Mouse (Mus musculus) right cerebral cortex, postnatal 10 days (tissue): ENCODE measurements around the gene Spocd1.

Experiments
- DNase-seq, 2 experiments: peaks; one replicate each; pipeline ENCODE4 v3.0.0; 2021; ENCODE audit warnings: low spot score in 2 of 2

Gene Spocd1

DNA sequence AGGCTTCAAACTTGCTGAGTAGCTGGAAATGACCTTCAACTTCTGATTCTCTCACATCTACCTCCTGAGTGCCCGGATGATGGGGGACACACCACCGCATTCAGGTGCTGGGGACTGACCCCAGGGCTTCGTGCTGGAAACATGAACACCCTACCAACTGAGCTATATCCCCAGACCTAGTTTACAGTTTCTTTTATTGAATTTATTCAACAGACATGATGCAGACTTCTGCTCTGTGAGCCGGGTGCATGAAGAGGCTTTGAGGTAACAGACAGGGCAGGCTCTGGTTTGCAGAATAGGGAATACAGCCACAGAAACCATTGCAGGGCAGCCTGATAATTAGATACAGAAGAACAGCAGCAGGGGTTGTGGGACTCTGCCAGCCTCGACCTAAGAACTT, 10.6 kb upstream of the Spocd1 start:
- DNase-seq = no peak

DNA sequence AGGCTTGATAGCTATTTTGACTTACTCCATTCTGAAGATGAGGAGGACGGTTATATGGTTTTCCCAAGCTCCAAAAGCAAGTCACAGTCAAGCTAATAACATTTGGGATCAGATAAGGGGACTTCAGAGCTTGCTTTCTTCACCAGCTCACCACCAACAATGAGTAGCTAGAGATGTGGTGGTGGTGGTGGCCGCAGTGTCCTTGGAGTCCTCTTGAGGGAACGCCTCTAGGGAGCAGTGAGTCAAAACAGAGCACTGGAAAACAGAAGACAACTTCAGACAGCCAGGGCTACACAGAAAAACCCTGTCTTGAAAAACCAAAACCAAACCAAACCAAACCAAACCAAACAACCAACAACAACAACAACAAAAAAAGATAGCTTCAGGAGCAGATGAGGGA, 10.1 kb upstream of the Spocd1 start:
- DNase-seq = no peak

DNA sequence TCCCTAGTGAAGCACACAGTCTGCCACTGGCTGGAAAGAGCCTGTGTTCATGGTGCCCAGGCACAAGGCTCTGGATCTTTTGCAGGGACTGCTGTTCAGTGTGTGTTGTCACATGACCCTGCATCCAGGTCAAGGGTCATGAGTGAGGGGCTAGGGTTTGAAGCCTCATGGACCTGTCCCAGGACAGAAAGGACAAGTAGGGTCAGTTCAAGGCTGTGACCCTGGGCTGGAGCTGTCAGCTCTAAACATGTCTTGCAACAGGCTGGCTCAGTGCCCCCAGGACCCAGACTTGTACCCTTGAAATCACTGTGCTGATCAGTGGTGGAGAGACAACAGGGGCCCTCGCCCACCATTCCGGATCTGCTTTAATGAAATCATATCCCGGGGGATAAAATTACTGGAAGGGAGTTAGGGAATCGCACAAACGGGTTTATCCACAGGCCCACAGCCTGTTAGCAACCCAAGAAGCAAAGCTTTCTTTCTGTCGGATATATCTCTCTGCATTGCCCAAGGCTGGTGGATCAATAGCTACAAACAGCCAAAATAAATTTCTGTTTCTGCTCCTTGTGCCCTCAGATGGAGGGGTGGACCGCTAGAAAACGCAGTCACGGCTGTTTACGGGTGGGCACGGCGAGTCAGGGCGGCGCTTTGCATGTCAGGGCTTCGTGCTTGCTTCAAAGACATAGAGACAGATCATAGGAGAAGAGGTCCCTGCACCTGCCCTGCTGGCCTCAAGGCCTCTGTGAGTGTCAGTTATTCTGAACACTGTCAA, 8.3 kb upstream of the Spocd1 start:
- no peak for DNase-seq

DNA sequence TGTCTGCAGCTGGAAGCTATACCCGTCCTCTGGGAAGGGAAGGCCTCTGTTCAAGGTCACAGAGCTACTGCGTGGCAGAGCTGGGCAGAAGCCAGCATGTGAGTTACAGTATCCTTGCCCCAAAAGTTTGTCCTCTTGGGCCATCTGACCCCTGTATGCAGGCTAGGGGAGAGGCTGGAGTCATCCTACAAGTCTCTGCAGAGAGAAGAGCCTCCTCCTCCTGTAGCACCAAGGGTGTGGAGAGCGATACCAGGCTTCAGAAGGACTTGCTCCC, 7.8 kb upstream of the Spocd1 start:
- DNase-seq = no peak

DNA sequence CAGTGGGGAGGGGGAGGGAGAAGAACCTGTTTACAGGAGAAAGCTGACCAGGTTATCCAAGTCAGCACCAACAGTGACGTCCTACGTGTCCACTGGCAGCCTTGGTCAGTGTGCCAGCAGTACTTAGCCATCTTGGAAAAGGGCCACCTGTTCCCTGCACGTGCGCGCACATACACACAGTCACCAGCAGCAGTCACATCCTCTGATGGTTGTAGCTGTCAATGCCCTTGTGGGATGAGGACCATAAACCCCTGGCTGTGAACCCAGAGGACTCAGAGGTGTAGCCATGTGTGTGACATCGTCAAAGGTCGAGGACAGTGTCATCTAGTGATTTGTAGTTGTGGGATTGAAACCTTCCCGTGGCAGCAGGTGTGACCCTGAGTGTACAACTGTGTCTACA, 4.9 kb upstream of the Spocd1 start:
- DNase-seq = no peak

DNA sequence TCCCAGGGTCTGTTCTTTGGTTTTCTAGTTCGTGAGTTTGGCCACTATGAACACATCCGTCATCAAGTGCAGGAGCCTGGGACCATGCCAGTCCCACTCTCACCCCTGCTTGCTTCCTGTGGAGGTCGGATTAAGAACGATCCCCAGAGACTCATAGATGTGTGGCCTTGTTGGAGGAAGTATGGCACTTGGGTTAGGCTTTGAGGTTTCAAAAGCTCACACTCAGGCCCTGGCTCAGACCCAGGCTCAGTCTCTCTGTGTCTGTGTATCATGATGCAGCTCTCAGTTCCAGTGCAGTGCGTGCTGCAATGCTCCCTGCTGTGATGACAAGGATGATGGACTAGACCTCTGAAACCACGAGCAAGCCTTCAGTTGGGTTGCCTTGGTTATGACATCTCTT, 4.4 kb upstream of the Spocd1 start:
- DNase-seq = no peak

DNA sequence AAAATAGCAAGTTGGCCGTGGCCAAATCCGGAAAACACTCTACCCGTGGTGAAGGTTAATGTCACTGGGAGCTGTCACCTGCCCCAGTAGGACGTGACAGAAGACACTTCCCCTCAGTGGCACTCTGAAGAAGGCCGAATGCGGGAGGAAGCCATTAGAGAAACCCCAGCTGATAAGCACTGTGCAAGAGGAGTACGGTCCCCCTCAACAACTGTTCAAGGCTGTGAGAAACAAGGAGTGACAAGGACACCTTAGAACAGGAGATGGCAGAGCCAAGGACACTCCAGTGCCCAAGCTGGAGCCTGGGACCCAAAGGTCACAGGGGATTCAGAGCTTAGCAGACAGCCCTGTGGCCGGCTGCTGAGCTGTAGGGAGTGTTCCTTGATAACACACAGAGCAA, 2.5 kb upstream of the Spocd1 start:
- DNase-seq = no peak

DNA sequence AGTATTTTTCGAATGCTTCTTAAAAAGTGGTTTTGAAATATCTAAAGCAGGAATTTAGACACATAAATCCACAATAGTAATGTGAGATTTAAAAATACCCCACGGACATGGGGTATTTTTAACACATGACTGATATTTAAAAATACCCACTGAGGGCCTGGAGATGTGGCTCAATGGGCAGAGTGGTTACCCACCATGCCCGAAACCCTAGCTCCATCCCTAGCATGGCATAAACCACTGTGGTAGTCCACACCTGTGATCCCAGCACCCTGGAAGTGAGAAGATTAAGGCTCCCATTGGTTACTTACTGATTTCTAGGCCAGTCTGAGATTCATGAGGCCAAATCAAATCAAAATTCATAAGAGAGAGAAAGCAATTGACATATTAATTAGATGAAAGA, 2.0 kb upstream of the Spocd1 start:
- no peak for DNase-seq

DNA sequence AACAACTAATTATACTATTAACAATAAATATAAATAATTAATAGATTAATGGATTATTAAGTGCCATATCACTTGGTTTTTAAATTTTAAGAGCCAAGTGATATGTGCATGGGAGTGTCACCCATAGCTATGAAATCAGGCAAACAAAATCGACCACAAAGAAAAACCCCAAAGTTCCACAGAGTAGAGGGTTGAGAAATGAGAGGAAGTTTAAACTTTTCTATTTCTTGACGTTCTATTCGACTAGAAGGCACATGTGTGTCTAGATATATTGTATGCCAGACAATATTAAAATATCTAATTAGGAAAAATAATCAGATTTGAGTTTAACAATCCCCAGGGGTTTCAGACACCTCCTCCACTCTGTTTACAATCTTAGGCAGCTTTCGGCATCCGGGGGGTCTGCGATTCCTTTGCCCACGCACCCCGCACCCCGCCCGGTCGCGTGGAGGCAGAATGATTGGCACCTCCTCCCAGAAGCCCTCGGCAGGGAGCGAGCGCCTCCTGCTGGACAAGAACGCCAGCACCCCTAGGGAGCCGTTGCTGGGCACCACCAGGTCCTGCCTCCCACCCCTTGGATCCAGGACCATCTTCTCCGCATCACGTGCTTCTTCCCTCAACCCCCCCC, 811 bp upstream of the Spocd1 start:
- DNase-seq = peak; percentile 65 to 84

DNA sequence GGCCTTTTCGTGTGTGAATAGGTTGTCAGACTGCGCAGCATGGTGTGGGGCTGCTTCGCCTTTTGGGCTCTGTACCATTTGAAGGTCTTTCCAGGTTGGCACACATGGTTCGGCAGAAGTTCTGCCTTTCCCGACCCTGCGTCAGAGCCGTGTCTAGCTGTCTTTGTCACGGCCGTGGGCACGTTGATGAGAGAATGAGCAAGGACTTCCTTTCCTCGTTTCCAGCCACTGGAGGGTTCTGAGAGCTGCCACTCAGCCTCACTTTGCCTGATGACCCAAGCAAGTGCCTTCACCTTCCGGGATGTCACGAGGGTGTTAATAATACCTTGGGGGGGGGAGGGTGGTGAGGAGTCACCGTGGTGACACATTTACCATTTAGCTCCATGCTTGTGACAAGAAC, 4.6 kb downstream of the Spocd1 start:
- DNase-seq = no peak

DNA sequence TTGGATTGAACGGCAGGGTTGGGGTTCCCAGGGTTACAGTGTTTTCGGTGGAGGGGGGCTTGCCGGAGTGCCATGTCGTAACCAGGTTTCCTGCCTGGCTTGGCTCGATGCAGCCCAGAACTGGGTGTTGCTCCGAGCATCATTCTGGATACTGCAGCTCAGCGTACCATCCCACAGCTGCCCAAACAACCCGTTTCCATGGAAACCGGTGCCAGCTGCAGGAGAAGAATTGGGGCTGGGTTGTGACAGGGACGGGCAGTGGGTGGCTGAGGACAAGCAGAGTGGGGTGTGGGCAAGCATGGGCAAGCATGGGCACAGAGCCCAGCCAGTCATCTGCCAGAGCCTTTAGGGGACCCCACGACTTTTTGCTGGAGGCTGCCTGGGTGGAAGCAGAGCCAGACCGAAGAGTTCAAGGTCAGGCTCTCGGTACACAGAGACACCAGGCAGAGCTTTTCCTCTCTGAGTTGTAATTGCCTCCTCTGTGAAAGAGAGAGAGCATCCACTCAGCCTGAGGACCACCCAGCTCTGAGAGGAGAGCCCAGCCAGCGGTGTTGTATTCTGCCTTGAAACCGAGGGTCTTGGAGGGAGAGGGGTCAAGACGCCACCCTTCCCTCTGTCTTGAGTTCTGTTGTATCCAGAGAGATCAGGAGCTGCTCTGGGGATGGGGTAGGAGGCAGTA, 5.3 kb downstream of the Spocd1 start:
- peak; percentile 70 to 81 for DNase-seq

DNA sequence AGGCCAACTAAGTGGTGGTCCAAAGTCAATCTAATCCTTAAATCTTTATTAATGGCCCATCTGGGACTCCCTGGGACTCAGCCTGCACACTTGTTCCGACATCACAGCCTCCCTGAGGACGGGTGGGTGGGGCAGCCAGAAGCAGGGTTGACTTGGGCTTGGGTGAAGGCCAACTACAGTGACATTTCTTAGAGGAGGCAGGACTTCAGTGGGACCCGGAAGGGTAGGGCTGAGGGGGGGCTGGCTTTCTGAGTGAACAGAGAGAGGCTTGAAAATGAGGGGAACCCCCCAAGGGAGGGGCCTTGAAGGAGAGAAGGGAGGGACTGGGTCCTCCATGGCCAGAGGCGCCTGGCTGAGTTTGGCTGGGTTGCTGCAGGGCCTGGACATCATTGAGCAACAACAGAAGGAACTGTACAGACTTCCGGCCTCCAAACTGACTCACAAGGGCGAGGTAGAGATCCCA, 22.3 kb downstream of the Spocd1 start:
- no peak for DNase-seq

DNA sequence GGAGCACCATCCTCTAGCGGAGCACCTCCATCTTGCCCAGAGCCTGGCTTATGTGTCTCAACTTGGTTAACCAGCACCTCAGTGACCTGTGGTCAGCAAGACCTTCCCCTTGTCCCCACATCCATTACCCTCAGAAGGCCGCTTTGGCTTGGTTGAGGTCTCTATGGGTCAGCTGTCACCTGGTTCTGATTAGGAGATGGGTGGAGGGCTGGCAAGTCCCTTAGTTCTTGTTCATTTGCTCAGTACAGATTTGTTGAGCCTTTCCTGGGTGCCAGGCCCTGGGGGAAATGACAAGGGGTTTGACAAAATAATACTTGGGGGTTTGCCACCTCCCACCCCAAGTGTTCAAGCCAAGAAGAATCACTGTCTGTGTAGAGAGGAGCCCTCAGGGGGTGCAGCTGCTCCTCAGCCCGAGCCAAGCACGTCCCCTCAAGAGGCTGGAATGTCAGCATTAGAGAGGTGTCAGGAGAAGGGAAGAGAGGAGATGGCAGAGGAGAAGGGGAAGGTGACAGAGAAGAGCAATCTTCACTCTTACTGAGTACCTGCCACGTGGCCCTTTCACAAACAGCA, 23.3 kb downstream of the Spocd1 start:
- no peak for DNase-seq

DNA sequence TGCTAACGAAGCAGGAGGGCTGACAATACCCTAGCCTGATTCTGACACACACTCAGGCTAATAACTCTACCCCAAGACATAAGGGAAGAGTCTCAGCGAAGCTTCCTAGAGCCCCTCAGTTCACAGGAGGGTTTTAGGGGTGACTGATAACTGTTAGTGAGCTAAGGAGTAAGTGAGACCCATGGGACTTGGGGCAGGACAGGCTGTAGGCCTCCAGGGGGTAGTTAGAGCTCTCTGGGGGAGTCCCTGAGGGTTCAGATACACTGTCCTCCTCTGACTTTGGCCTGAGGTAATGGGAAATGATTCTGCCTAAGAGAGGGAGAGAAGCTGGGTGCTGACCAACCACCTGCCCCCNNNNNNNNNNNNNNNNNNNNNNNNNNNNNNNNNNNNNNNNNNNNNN, 25.5 kb downstream of the Spocd1 start:
- no peak for DNase-seq

DNA sequence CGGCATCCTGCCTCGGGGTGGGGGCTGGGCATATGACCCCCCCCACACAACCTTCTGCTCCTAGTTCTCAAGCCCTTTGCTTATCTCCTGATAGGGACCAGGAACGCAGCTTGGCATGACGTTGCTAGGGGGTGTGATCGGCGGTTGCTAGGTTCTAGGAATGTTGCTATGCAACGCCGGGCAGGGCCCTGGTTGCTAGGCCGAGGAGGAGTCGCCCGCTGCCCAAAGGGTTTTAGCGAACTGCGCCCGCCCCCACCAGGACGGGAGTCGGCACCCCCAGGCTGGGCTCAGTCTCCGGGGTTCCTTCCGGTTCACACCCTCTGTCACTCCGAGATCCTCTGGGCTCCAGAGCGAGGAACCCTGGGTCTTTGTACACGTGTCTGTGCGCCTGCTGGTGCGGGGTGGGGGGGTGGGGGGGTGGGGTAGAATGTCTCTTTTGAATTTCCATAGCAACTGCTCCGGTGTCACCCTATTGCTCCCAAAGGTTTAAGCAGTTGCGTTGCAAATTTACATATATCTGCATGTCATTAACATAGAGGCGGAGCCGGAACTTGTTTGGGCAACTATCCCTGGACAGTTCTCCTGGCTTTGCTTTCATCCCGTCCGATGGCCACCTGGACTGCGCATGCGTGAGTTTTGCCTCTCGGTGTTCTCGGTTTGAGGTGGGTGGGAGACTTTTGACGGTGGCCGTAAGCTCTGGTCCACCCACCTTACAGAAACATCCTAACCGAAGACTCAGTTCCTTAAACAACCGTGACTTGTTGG, 31.3 kb downstream of the Spocd1 start:
- DNase-seq = peak; percentile 90 to 94

DNA sequence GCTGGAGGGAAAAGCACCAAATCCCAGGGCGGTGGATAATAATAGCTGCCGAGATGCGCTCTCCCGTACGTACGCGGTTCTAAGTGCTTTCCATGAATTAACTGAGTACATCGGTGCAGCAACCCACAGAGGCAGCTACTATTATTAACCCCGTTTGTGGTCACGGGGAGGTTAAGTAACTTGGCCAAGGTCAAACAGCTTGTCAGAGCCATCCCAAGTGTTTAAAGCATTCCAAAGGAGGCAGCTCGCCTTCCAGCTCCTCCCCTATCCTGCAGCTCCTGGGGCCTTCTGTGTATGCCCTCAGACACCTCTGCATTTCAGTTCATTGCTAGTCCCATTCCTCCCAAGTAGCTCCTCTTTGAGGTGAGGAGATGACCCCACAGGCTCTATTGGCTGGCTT, 36.2 kb downstream of the Spocd1 start:
- no peak for DNase-seq

DNA sequence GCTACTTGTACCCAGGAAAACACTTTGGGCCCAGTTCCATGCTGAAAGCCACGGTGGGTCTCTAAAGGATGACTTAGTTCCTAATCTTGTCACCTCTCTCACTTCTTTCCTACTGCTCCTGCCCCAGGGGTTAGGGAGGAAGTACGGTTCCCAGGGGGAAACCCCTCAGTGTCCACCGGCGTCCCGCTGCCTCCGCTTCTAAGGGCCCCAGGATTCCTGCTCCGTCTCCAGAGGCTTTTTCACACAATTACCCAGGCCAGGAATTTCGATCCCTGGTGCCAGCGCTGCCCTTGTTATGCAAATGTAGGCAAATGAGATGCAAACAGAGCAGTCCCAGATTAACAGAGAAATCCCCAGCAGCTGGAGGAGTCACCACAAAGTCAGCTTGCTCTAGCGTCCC, 37.2 kb downstream of the Spocd1 start:
- DNase-seq = peak; percentile 75 to 80

DNA sequence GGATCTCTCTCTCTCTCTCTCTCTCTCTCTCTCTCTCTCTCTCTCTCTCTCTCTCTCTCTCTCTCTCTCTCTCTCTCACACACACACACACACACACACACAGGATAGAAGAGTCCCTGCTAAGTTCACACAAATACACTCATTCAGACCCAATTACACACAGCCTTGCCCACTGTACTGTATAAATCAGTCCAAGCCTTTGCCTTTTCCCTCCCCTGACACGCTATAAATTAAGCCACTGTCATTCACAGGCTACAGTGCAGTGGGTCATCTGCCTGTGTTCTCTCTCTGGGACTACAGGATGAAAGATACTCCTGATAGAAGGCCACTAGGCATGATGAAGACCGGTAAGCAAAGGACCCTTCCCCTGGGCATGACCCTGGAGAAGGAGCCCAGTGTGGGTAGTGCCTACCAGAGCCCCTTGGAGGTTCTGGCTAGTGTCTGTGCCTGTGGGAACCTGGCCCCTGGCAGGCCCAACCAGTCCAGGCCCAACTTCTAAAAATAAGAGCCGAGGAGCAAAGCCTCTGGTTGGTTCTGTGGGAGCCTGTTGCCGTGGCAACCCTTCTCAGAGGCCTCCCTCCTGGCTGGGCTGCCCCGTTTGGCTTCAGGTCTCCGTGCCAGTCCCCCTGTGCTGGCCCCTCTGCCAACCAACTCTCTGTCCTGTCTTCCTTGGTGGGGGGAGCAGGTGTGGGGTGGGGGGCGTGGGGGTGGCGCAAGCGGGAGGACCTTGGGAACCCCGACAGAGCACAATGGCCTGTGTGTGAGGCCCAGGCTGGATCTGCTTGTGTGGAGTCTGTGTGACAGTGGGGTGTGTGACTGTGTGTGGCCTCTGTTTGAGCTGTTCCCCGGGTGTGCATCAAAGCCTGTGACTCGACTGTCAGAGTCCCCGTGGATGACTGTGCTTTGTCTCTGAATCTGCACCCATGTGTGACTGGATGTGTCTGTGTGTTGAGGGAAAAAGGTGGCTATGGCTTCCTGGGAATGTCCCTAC, 38.3 kb downstream of the Spocd1 start:
- DNase-seq = peak; percentile 89 to 94

DNA sequence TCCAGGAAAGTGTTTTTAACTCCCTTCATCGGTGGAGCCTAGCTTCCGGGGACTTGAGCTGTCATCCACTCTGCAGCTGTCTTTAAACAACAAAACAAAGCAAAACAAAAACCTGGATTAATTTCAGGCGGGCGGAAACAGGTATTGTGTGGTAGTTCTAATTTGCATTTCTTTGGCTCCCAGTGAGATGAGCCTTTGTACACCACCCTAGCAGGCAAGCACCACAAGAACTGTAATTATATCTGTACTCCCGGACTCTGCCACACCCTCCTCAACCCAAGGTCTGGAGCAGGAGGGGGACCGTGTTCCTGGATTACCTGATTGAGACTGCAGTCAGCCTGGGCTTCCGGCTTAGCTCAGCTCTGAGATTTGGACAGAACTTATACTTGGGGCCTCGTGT, 41.1 kb downstream of the Spocd1 start:
- DNase-seq = no peak

DNA sequence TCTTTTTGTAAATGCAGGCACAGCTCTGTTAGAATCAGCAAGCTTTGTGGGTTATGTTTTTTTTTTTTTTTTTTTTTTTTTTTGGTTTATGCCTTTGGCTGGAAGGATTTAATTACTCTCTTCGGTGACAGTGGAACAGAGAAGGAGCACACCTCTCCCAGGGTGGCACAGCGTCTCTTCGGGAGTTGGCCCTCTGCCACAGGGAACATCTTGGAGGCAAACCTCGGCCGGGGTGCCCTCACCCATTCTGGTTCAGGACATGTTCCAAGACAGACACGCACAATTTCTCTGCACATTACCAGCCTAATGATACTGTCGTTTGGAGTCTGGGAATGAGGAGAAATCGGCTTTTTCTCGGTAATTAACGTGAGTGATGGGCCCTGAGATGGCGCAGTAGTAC, 41.8 kb downstream of the Spocd1 start:
- no peak for DNase-seq

DNA sequence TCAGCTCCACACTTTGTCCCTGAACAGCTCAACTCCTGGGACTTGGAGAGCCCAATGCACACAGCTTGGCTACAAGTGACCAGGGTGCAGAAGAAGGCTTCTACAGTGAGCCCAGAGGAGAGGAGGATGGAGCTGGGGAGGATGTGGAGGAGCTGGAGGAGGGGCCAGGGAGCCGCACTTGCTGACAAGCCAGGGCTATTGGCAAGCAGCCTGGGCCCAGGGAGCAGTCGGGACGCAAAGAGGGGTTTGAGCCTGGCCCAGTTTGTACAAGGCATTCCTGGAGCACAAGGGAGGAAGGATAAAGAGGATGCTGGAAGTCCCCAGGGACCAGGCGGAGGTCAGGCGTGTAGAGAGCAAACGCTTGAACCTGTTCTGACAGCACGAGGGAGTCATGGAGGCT, 42.9 kb downstream of the Spocd1 start:
- DNase-seq = peak in 1 of 2 experiments; percentile 82
